Mouse (Mus musculus) neural tube, embryonic 14.5 days (tissue): ENCODE measurements around the gene Vps45. TPM values are rescaled to one million over a fixed set of nuclear protein-coding genes. Genes with fewer than 3 reads are reported as not detected.

Experiments
- ATAC-seq: fragments of 200-750 bp; cut with Nextera tagmentation; 2 replicates; pipeline ENCODE4 v1.8.0; 2017; ENCODE audit warnings: low read depth, mild to moderate bottlenecking, moderate TSS enrichment, moderate library complexity
- H3K27ac ChIP-seq: fragments of 300-500 bp; sonication (generic); 2 replicates; pipeline ENCODE4 v1.5.1; 2014; ENCODE audit warnings: low read depth, mild to moderate bottlenecking, control low read depth, low read length, moderate library complexity, mixed read lengths
- H3K27me3 ChIP-seq: fragments of 300-500 bp; sonication (generic); 2 replicates; pipeline ENCODE4 v1.6.1; 2014; ENCODE audit warnings: low read length; ENCODE audit not compliant: control insufficient read depth, insufficient read depth
- H3K36me3 ChIP-seq: fragments of 300-500 bp; sonication (generic); 2 replicates; pipeline ENCODE4 v1.6.1; 2014; ENCODE audit warnings: low read length, mixed read lengths; ENCODE audit not compliant: control insufficient read depth, insufficient read depth
- H3K4me1 ChIP-seq: fragments of 300-500 bp; sonication (generic); 2 replicates; pipeline ENCODE4 v1.6.1; 2014; ENCODE audit warnings: low read length; ENCODE audit not compliant: control insufficient read depth, insufficient read depth
- H3K4me2 ChIP-seq: fragments of 300-500 bp; sonication (generic); 2 replicates; pipeline ENCODE4 v1.6.1; 2014; ENCODE audit warnings: mild to moderate bottlenecking, low read depth, low read length, control low read depth
- H3K4me3 ChIP-seq: fragments of 300-500 bp; sonication (generic); 2 replicates; pipeline ENCODE4 v1.5.1; 2014; ENCODE audit warnings: low read depth, low read length, control low read depth, mixed read lengths
- H3K9ac ChIP-seq: fragments of 300-500 bp; sonication (generic); replicated peaks from 2 replicates; pipeline ENCODE4 v1.6.1; 2014; ENCODE audit warnings: low read depth, mild to moderate bottlenecking, control low read depth, low read length, mixed read lengths
- H3K9me3 ChIP-seq: fragments of 300-500 bp; sonication (generic); 2 replicates; pipeline ENCODE4 v1.6.1; 2016; ENCODE audit warnings: low read length; ENCODE audit not compliant: control insufficient read depth
- WGBS: fragments of 180-500 bp; shearing (Covaris S2); extraction: QIAGEN DNeasy Blood & Tissue Kit; methylation state at CpG from one replicate; pipeline ENCODE4 v1.1.7; 2014; 5-methylcytosine and 5-hydroxymethylcytosine counted together
- polyA plus RNA-seq: library from polyadenylated mRNA; unstranded; fragments of >200 nt; fragmentation: Nextera tagmentation; extraction: Ambion mirVana; gene quantifications from 2 replicates; pipeline ENCODE4 v1.2.1, GENCODE M21; 2014

The Vps45 gene
- polyA plus RNA-seq, 1 experiment from 2014 or later = 45.6 TPM

- H3K27me3 ChIP-seq = no peaks in the 10 kb centered on the region
- ATAC-seq = no peak
- WGBS = 86% methylated on average over 12 of the region's 12 CpGs
- no peak overlapping the region for H3K27ac ChIP-seq
- no peaks in the 10 kb centered on the region for H3K9me3 ChIP-seq
- H3K36me3 ChIP-seq = peaks cover 40% of the 10 kb centered on the region
- no peak overlapping the region for H3K4me2 ChIP-seq
- peaks cover 40% of the 10 kb centered on the region for H3K4me1 ChIP-seq
- no peak overlapping the region for H3K9ac ChIP-seq
- no peak overlapping the region for H3K4me3 ChIP-seq
Observed at GRCm38 (mm10) chr3:95990413-95990941, 67.8 kb downstream of the Vps45 start.

DNA sequence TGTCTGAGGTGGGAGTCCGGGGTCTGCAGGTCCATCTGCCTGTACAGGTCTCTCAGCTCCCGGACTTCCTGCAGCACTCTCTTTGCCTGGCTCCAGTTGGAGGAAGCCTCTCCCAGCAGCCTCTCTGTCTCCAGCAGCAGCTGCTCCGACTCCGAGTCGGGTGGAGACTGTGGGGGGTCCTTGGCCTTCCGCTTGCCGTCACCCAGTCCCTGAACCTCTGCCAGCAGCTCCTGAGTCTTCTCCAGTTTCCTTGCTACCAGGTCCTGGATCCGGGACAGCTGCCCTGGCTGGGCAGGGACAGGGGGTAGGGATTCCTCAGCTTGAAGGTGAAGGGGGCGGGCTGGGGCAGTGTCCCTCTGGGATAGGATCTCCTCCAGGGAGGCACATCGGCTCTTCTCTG lies 69.3 kb downstream of the Vps45 start:
- peaks cover 40% of the 10 kb centered on the region for H3K4me1 ChIP-seq
- H3K9me3 ChIP-seq = no peaks in the 10 kb centered on the region
- no peak overlapping the region for H3K4me3 ChIP-seq
- no peak overlapping the region for H3K4me2 ChIP-seq
- H3K9ac ChIP-seq = no peak overlapping the region
- no peaks in the 10 kb centered on the region for H3K27me3 ChIP-seq
- H3K27ac ChIP-seq = no peak overlapping the region
- peaks cover 40% of the 10 kb centered on the region for H3K36me3 ChIP-seq
- ATAC-seq = no peak
- WGBS = 53% methylated on average over 10 of the region's 10 CpGs

GRCm38 (mm10) chr3:95988138-95988537 lies 70.1 kb downstream of the Vps45 start:
- no peak overlapping the region for H3K4me2 ChIP-seq
- no peak for ATAC-seq
- H3K27me3 ChIP-seq = no peaks in the 10 kb centered on the region
- H3K27ac ChIP-seq = no peak overlapping the region
- 100% methylated on average over 1 of the region's 1 CpGs for WGBS
- peaks cover 31% of the 10 kb centered on the region for H3K4me1 ChIP-seq
- H3K9me3 ChIP-seq = no peaks in the 10 kb centered on the region
- H3K36me3 ChIP-seq = peaks cover 40% of the 10 kb centered on the region
- no peak overlapping the region for H3K9ac ChIP-seq
- no peak overlapping the region for H3K4me3 ChIP-seq

DNA sequence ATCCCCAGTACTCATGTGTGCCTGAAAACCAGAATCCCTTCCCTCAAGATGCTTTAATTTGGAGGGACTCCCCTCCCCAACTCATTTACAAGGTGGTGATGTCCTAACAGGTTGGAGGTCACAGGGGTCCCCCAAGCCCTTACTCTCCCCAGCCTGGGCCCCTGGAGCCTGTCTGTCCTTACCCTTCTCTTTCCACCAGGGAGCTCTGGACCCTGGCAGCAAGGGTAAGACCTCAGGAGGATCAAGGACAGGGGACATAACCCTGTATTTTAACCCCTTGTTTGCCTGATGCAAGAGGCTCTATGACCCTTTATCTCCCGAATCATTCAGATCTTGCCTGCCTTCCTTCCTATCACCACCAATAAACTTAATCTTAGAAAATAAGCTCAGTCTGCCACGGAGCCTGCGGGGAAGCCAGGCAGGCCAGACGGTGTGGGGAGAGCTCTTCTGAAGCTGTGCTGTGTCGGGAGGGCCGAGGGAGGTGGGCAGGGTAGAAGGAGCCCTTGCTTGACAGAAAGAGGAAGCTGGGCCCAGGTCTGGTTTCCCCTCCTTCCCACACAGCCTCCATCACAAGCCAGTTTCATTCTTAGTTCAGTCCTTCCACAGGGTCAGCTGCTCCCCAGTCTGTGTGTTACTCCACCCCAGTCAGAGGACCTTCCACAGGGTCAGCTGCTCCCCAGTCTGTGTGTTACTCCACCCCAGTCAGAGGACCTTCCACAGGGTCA lies 70.7 kb downstream of the Vps45 start:
- Histone ChIP-seq H3K9me3 (no peaks in the 10 kb centered on the region), H3K4me2 (no peak overlapping the region), H3K4me1 (peaks cover 26% of the 10 kb centered on the region), H3K27ac (no peak overlapping the region), H3K4me3 (no peak overlapping the region), H3K27me3 (no peaks in the 10 kb centered on the region), H3K9ac (no peak overlapping the region), H3K36me3 (peaks cover 40% of the 10 kb centered on the region)
- 74% methylated on average over 6 of the region's 6 CpGs for WGBS
- ATAC-seq = no peak

DNA sequence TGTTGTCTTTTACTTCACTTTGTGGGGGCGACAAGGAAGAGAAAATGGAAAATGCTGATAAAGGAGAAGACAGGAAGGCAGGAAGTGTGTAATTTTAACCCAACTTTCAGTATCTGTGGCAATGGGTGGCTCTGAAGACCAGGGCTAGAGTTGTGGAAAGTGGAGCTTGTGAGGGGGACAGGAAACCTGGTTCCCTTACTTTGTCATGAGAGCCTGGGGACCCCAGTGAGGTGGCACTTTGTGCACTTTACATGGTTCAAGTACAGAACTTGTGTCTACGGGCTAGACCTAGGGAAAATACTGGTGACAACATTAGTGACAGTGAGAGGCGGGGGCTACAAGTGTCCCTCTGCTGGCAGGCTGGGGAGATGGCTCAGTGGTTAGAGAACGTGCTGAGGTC lies 71.3 kb downstream of the Vps45 start:
- no peaks in the 10 kb centered on the region for H3K27me3 ChIP-seq
- no peak overlapping the region for H3K4me3 ChIP-seq
- peaks cover 39% of the 10 kb centered on the region for H3K36me3 ChIP-seq
- H3K27ac ChIP-seq = no peak overlapping the region
- H3K4me2 ChIP-seq = no peak overlapping the region; the same call in 1 of the 2 replicates
- peaks cover 21% of the 10 kb centered on the region for H3K4me1 ChIP-seq
- no peak for ATAC-seq
- H3K9ac ChIP-seq = no peak overlapping the region
- H3K9me3 ChIP-seq = no peaks in the 10 kb centered on the region
- 82% methylated on average over 4 of the region's 4 CpGs for WGBS

DNA sequence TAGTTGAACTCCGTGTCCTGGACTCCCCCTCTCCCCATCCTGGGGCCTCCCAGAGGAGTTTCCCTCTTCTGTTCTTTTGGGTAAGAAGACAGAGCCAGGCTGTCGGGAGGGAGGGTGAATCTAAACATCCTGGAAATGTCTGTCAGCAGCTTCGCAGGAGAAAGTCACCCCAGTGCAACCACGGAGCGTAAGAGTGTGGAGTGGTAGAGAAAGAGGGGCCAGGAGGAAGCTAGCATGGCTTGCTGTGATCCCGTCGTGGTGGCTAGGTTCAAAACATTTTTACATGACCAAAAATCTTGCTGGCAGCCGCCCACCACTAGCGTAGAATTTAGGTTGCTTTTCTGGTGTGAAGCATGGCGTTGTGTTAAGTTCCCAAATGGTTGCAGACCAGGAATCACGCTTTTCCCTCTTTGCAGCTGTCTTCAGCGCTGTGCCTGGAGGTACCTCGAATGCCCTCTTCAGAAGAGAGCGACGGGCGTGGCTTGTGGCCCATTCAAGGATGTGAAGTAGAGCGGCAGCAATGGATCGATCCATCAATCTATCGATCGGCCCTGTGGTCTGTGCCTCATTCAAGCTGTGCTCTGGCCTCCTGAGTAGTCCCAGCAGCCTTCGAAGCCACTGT lies 72.2 kb downstream of the Vps45 start:
- peak; percentile 29; the same call in 1 of the 2 replicates for ATAC-seq
- under 1% methylated on average over 21 of the region's 21 CpGs for WGBS

GRCm38 (mm10) chr3:95985209-95986000 lies 72.9 kb downstream of the Vps45 start:
- H3K36me3 ChIP-seq = peaks cover 23% of the 10 kb centered on the region
- WGBS = 4% methylated on average over 12 of the region's 12 CpGs
- no peaks in the 10 kb centered on the region for H3K9me3 ChIP-seq
- peak overlapping the region; percentile 93 for H3K27ac ChIP-seq
- peak overlapping the region; percentile 13 for H3K9ac ChIP-seq
- H3K4me3 ChIP-seq = 0 out of 2 replicates have a peak overlapping the region, but pooled peaks have one; percentile 5
- no peaks in the 10 kb centered on the region for H3K27me3 ChIP-seq
- peaks cover 20% of the 10 kb centered on the region for H3K4me1 ChIP-seq
- H3K4me2 ChIP-seq = peak overlapping the region; percentile 43
- peak; percentile 92 for ATAC-seq

More for the DNA sequence above, 72.2 kb downstream of the Vps45 start:
- Histone ChIP-seq H3K4me2 (peak overlapping the region; percentile 43), H3K36me3 (peaks cover 30% of the 10 kb centered on the region), H3K27ac (peak overlapping the region; percentile 93), H3K9me3 (no peaks in the 10 kb centered on the region), H3K27me3 (no peaks in the 10 kb centered on the region), H3K4me3 (0 out of 2 replicates have a peak overlapping the region, but pooled peaks have one; percentile 5), H3K9ac (peak overlapping the region; percentile 13), H3K4me1 (peaks cover 20% of the 10 kb centered on the region)

DNA sequence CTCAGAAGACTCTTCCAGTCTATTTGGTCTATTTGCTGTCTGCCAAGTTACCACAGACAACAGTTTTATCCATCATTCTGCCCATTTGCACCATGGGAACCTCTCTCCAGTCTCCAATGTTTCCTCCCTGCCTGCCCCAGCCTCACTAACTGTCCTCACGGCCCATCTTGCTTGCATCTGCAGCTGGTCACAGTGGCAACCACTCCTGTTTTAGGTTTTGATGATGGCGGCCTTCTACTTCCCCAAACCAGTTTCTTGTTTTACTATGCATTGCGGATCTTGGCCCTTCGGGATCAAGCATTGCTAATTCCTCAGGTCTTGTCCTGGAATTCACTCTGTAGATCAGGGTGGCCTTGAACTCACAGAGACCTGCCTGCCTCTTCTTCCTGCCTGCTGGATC lies 76.1 kb downstream of the Vps45 start:
- H3K4me1 ChIP-seq = peaks cover 20% of the 10 kb centered on the region
- no peaks in the 10 kb centered on the region for H3K27me3 ChIP-seq
- H3K9me3 ChIP-seq = no peaks in the 10 kb centered on the region
- no peak overlapping the region for H3K4me2 ChIP-seq
- no peak for ATAC-seq
- 89% methylated on average over 4 of the region's 4 CpGs for WGBS
- no peak overlapping the region for H3K9ac ChIP-seq
- no peaks in the 10 kb centered on the region for H3K36me3 ChIP-seq
- no peak overlapping the region for H3K27ac ChIP-seq
- no peak overlapping the region for H3K4me3 ChIP-seq
